Mouse (Mus musculus): ENCODE results near the gene Pdia5. TPM values are rescaled to one million over a fixed set of nuclear protein-coding genes. Genes with fewer than 3 reads are reported as not detected.

Pdia5 gene
- polyA plus RNA-seq, 1 experiment from 2014 or later: 62.0 TPM

DNA sequence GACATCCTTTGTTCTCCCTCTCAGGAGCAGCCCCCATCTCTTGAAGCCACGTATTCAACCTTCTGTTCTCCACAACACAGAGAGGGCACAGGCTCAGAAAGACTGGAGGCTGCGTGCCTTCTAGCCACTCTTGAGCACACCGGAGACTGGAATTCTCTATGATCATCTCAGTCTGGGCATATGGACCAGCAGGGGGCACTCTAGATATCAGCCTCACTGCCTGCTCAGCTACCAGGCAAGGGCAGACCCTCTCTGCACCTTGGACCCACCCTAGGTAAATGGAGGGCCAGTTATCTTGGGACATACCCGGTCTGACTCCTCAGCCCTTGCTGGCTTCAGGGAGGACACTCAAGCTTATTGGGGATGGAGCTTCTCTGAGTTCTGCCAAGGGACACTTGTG, 68.5 kb downstream of the Pdia5 start:
- H3K9me3 ChIP-seq (ENCODE audit: low read length): no peaks in the 10 kb centered on the region
- ATAC-seq (ENCODE audit: low FRiP score, low TSS enrichment): no peak
- no peak overlapping the region for H3K4me3 ChIP-seq (ENCODE audit: low read length)
- no peaks in the 10 kb centered on the region for H3K27me3 ChIP-seq (ENCODE audit: insufficient read depth, low read length)
- H3K36me3 ChIP-seq (ENCODE audit: insufficient read depth, low read length): 0 out of 2 replicates have a peak, but pooled peaks cover 2% of the 10 kb centered on the region
- no peak overlapping the region for H3K9ac ChIP-seq (replicated peaks; ENCODE audit: low read length)
- peaks cover 29% of the 10 kb centered on the region for H3K4me1 ChIP-seq (ENCODE audit: insufficient read depth, low read length)
- H3K4me2 ChIP-seq (replicated peaks; ENCODE audit: low read depth, low read length): no peak overlapping the region
- 75% methylated on average over 4 of the region's 4 CpGs for WGBS
- H3K27ac ChIP-seq (ENCODE audit: low read length): no peak overlapping the region

DNA sequence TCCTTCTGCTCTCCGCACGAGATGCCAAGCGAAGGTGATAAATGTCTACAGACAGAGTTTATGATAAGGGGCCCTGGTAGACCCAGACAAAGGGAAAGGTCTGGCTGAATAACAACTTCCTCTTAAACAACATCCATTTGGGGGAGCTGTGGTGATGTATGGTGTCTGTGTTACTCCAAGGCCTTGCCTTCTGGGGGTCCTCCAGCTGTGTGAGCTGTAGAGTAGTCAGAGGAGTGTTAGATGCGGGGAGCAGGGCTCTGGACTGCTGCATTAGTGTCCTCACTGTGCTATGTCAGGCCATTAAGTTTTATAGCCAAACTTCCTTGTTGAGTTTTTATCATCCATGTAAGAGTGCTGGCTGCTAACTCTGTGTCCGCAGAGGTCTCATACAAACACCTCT, 76.1 kb downstream of the Pdia5 start:
- Histone ChIP-seq H3K4me2 (replicated peaks; ENCODE audit: low read depth, low read length) (no peak overlapping the region), H3K9me3 (ENCODE audit: low read length) (no peaks in the 10 kb centered on the region), H3K36me3 (ENCODE audit: insufficient read depth, low read length) (0 out of 2 replicates have a peak, but pooled peaks cover 4% of the 10 kb centered on the region), H3K27ac (ENCODE audit: low read length) (no peak overlapping the region), H3K4me1 (ENCODE audit: insufficient read depth, low read length) (peaks cover 23% of the 10 kb centered on the region), H3K4me3 (ENCODE audit: low read length) (no peak overlapping the region), H3K9ac (replicated peaks; ENCODE audit: low read length) (no peak overlapping the region), H3K27me3 (ENCODE audit: insufficient read depth, low read length) (no peaks in the 10 kb centered on the region)
- WGBS: 21% methylated on average over 5 of the region's 5 CpGs
- ATAC-seq (ENCODE audit: low FRiP score, low TSS enrichment): peak; percentile 57; the same call in 1 of the 2 replicates

DNA sequence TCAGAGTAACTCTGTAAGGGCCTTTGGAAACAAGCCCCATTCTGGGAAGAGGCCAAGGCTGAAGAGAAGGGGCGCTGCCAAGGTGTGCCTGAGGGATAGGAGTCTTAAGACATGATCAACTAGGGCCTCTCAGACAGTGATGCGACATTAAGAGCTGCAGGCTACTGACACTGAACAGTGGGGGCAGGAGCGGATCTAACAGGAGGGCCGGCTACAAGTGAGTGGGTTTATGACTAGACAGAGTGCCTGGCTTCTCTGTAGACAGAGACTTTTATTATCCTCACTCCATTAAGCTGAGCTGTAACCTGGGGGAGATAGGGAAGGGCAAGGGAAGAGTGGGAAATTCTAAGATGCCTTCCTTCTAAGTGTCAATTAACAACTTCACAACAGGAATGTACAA, 84.0 kb downstream of the Pdia5 start:
- ATAC-seq (ENCODE audit: low FRiP score, low TSS enrichment): peak; percentile 79
- Histone ChIP-seq H3K9me3 (ENCODE audit: low read length) (no peaks in the 10 kb centered on the region), H3K4me1 (ENCODE audit: insufficient read depth, low read length) (peaks cover 15% of the 10 kb centered on the region), H3K9ac (replicated peaks; ENCODE audit: low read length) (no peak overlapping the region), H3K4me2 (replicated peaks; ENCODE audit: low read depth, low read length) (no peak overlapping the region), H3K27ac (ENCODE audit: low read length) (no peak overlapping the region), H3K27me3 (ENCODE audit: insufficient read depth, low read length) (no peaks in the 10 kb centered on the region), H3K4me3 (ENCODE audit: low read length) (no peak overlapping the region), H3K36me3 (ENCODE audit: insufficient read depth, low read length) (peaks cover 13% of the 10 kb centered on the region)
- 23% methylated on average over 4 of the region's 4 CpGs for WGBS

DNA sequence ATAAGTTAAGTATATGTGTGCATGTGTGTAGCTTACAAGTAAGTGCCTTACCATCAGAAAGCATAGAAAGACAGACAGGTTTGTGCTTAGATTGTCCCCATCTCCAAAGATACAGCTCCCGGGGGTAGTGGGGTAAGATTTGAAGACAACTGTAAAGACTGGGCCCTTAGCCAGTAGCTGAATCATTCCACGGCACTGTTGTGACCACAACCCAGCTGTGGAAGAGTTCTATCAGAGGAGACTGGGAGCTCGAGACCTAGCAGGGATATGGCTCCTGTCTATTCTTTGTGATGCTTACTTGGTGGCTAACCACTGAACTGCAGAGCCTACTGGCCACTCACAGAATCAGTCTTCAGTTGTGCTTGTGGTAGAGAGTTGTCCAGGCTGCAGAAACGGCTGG, 84.5 kb downstream of the Pdia5 start:
- ATAC-seq (ENCODE audit: low FRiP score, low TSS enrichment): no peak
- WGBS: 74% methylated on average over 4 of the region's 4 CpGs
- peaks cover 18% of the 10 kb centered on the region for H3K36me3 ChIP-seq (ENCODE audit: insufficient read depth, low read length)
- peaks cover 15% of the 10 kb centered on the region for H3K4me1 ChIP-seq (ENCODE audit: insufficient read depth, low read length)
- no peaks in the 10 kb centered on the region for H3K9me3 ChIP-seq (ENCODE audit: low read length)
- H3K27me3 ChIP-seq (ENCODE audit: insufficient read depth, low read length): no peaks in the 10 kb centered on the region
- H3K27ac ChIP-seq (ENCODE audit: low read length): no peak overlapping the region
- H3K9ac ChIP-seq (replicated peaks; ENCODE audit: low read length): no peak overlapping the region
- no peak overlapping the region for H3K4me3 ChIP-seq (ENCODE audit: low read length)
- H3K4me2 ChIP-seq (replicated peaks; ENCODE audit: low read depth, low read length): no peak overlapping the region

DNA sequence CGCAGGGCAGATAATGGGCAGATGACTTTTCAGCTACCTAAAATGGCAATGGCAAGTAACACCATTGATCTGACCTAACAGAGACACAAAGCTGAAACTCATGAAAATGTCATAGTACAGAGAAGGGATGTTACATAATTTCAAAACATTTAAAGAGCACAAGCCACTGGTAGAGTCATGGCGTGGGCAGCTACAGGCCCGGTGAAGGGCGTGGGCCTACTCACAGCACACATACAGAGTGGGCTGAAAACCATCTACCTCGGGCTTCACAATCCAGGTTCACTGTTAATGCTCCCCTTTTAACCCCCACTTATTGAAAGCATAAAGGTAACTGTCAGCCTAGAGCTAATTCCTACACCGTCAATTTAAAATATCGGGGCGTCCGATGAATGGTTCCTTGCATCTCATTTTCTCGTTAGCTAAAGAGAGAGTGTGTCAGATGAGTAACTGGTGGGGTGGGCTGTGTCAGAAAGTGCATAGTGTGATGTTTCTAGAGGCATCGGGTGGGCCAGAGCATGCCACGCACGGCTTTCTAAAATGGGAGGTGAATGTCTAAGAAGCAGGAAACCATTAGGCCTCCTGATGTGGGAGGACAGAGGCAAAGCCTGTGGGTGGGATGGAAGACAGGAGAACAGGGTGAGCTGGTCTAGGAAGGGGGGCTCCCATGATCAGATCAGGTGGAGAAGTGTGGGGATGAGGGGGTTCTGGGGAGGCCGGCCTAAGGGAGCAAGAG, 85.2 kb downstream of the Pdia5 start:
- Histone ChIP-seq H3K27ac (ENCODE audit: low read length) (no peak overlapping the region), H3K4me3 (ENCODE audit: low read length) (no peak overlapping the region), H3K9me3 (ENCODE audit: low read length) (no peaks in the 10 kb centered on the region), H3K27me3 (ENCODE audit: insufficient read depth, low read length) (no peaks in the 10 kb centered on the region), H3K36me3 (ENCODE audit: insufficient read depth, low read length) (peaks cover 19% of the 10 kb centered on the region), H3K4me1 (ENCODE audit: insufficient read depth, low read length) (peaks cover 11% of the 10 kb centered on the region), H3K4me2 (replicated peaks; ENCODE audit: low read depth, low read length) (no peak overlapping the region), H3K9ac (replicated peaks; ENCODE audit: low read length) (no peak overlapping the region)
- 91% methylated on average over 14 of the region's 14 CpGs for WGBS
- no peak for ATAC-seq (ENCODE audit: low FRiP score, low TSS enrichment)

DNA sequence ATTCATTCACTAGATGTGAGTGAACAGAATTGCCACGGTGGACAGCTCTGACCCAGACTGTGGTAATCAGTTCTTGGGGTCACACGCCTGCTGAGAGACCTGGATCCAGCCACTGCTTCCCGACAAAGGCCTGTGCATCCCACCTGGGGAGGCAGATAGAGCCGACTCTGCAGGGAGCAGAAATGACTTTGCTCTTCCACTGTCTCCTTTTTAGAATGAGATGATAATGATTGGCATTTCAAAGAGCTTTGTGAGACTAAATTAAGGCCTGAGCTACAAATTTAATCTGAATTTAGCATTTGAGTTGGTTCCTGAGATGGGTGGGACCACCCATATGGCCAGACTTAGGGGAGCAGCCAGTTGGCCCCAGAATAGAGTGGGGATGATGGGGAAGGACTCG, 85.8 kb downstream of the Pdia5 start:
- Histone ChIP-seq H3K36me3 (ENCODE audit: insufficient read depth, low read length) (peaks cover 19% of the 10 kb centered on the region), H3K4me2 (replicated peaks; ENCODE audit: low read depth, low read length) (no peak overlapping the region), H3K27me3 (ENCODE audit: insufficient read depth, low read length) (no peaks in the 10 kb centered on the region), H3K9ac (replicated peaks; ENCODE audit: low read length) (no peak overlapping the region), H3K4me3 (ENCODE audit: low read length) (no peak overlapping the region), H3K4me1 (ENCODE audit: insufficient read depth, low read length) (peaks cover 8% of the 10 kb centered on the region), H3K27ac (ENCODE audit: low read length) (no peak overlapping the region), H3K9me3 (ENCODE audit: low read length) (no peaks in the 10 kb centered on the region)
- whole genome bisulfite sequencing: 81% methylated on average over 5 of the region's 5 CpGs
- ATAC-seq (ENCODE audit: low FRiP score, low TSS enrichment): no peak

DNA sequence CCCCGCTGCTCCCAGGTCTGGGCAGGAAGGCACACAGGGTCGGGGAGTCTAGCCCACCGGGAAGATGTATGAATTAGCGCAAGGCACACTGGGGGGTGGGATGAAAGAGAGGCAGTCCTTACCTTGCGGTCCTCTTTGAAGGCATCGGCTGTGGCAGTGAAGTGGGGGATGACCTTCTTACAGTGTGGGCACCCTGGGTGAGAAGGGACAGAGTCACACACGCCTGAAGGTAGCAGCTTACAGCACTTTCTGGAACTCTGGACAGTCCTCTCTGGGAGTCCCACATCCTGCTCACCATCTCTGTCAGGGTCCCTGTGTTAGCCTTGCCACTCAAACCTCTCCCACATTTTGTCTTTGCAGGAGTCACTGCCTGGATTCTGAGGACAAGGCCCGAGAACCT, 86.8 kb downstream of the Pdia5 start:
- Histone ChIP-seq H3K4me1 (ENCODE audit: insufficient read depth, low read length) (peaks cover 8% of the 10 kb centered on the region), H3K4me2 (replicated peaks; ENCODE audit: low read depth, low read length) (no peak overlapping the region), H3K27me3 (ENCODE audit: insufficient read depth, low read length) (no peaks in the 10 kb centered on the region), H3K4me3 (ENCODE audit: low read length) (no peak overlapping the region), H3K9ac (replicated peaks; ENCODE audit: low read length) (no peak overlapping the region), H3K36me3 (ENCODE audit: insufficient read depth, low read length) (peaks cover 19% of the 10 kb centered on the region), H3K27ac (ENCODE audit: low read length) (no peak overlapping the region), H3K9me3 (ENCODE audit: low read length) (no peaks in the 10 kb centered on the region)
- no peak for ATAC-seq (ENCODE audit: low FRiP score, low TSS enrichment)
- 86% methylated on average over 8 of the region's 8 CpGs for whole genome bisulfite sequencing

DNA sequence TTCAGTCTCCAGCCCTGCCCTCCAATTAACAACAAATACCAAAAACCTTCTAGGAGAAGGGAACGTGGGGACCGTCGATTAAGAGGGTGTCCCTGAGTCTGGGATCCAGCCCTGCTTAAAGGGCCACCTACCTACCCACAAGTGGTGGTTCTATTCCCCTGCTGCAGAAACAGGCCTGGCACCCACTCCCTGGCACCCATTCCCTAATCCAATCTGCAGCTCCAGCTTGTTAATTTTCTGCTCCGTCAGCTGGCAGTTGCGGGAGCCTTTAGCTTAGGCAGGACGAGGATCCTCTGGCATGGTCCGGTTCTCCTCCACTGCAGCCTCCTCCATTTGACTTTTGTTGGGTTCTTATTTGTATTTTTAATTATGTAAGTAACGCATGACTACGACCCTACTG, 87.3 kb downstream of the Pdia5 start:
- Histone ChIP-seq H3K9ac (replicated peaks; ENCODE audit: low read length) (no peak overlapping the region), H3K9me3 (ENCODE audit: low read length) (no peaks in the 10 kb centered on the region), H3K4me3 (ENCODE audit: low read length) (no peak overlapping the region), H3K27me3 (ENCODE audit: insufficient read depth, low read length) (no peaks in the 10 kb centered on the region), H3K36me3 (ENCODE audit: insufficient read depth, low read length) (peaks cover 17% of the 10 kb centered on the region), H3K4me2 (replicated peaks; ENCODE audit: low read depth, low read length) (no peak overlapping the region), H3K4me1 (ENCODE audit: insufficient read depth, low read length) (peaks cover 8% of the 10 kb centered on the region), H3K27ac (ENCODE audit: low read length) (no peak overlapping the region)
- no peak for ATAC-seq (ENCODE audit: low FRiP score, low TSS enrichment)
- WGBS: 82% methylated on average over 9 of the region's 9 CpGs

DNA sequence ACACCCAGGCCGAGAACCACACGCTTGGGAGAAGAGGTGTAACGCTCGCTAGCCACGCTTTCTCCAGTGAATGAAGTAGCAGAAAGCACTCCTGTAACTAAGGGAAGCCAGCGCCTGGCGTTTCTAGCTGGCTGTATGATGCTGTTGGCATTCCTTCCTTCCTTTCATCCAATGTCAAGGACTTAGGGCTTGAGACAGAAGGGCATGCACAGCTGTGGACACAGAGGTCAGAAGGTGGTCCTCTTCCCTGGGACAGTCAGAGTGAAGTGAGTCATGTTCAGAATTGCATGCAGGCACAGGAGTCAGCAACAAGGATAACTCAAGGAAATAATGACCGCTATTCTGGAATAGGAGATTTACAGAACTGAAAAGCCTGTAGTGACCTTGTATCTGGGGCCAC, 97.9 kb downstream of the Pdia5 start:
- Histone ChIP-seq H3K27ac (ENCODE audit: low read length) (no peak overlapping the region), H3K4me2 (replicated peaks; ENCODE audit: low read depth, low read length) (no peak overlapping the region), H3K4me3 (ENCODE audit: low read length) (no peak overlapping the region), H3K4me1 (ENCODE audit: insufficient read depth, low read length) (no peaks in the 10 kb centered on the region), H3K9me3 (ENCODE audit: low read length) (peaks cover 3% of the 10 kb centered on the region; the same call in 1 of the 2 replicates), H3K27me3 (ENCODE audit: insufficient read depth, low read length) (no peaks in the 10 kb centered on the region), H3K9ac (replicated peaks; ENCODE audit: low read length) (no peak overlapping the region), H3K36me3 (ENCODE audit: insufficient read depth, low read length) (peaks cover 20% of the 10 kb centered on the region)
- no peak for ATAC-seq (ENCODE audit: low FRiP score, low TSS enrichment)
- WGBS: 83% methylated on average over 8 of the region's 8 CpGs

DNA sequence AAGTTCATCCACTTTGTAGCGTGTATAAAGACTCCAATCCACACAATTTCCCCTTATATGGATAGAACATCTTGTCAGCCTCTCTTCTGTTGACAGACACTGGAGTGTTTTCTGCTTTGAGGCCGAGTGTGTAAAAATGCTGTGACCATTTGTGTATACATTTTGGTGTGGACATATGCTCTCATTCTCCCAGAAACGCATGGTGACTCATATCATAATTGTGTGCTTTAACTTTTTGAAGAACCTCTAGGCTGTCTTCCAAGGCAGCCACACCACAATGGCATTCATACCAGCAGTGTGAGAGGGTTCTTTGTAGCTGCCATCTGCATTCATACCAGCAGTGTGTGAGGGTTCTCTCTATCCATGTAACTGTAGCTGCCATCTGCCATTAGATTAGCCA, 105.0 kb downstream of the Pdia5 start:
- WGBS: 91% methylated on average over 3 of the region's 3 CpGs
- Histone ChIP-seq H3K27ac (ENCODE audit: low read length) (no peak overlapping the region), H3K9me3 (ENCODE audit: low read length) (no peaks in the 10 kb centered on the region), H3K36me3 (ENCODE audit: insufficient read depth, low read length) (no peaks in the 10 kb centered on the region), H3K4me1 (ENCODE audit: insufficient read depth, low read length) (no peaks in the 10 kb centered on the region), H3K27me3 (ENCODE audit: insufficient read depth, low read length) (no peaks in the 10 kb centered on the region), H3K4me2 (replicated peaks; ENCODE audit: low read depth, low read length) (no peak overlapping the region), H3K4me3 (ENCODE audit: low read length) (no peak overlapping the region), H3K9ac (replicated peaks; ENCODE audit: low read length) (no peak overlapping the region)
- no peak for ATAC-seq (ENCODE audit: low FRiP score, low TSS enrichment)
